Mouse (Mus musculus) retina, adult 2 months (tissue): ENCODE measurements around the gene Ly9.

ENCODE experiments used
- DNase-seq: peaks from one replicate; pipeline ENCODE4 v3.0.0-alpha.2; 2012; ENCODE audit warnings: low read depth, low spot score

The Ly9 gene

DNA sequence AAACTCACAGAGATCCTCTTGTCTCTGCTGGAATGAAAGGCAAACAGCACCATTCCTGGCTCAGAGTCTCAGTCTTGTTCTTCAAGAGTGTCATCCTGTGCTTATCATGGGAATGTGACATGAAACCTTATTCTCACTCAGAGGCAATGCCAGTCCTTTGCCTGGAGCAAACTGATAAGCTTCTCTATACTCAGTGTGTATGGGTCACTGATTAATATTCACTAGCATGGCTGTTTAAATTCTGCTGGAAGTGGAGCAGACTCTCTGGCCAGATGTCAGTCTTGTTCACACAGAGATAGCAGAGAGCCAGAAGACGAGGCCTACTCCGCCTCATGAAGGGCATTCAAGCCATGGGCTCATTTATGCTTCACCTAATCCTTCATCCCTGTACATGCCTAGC is 22.6 kb downstream of the Ly9 start:
- no peak for DNase-seq

DNA sequence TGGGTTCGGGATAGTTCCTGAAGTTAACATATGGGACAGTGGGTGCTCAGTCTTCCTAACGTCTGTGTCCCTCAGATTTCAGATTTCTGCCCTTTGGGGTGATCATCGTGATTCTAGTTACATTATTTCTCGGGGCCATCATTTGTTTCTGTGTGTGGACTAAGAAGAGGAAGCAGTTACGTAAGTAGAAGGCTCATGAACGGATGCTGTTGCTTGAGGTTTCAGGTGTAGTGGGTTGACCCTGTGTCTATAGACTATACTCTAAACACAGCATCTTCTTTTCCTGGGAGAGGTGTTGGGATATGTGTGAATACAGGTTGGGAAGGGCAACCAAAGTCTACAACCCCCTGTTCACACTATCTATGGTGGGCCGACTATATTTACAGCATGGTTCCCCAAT is 30.0 kb downstream of the Ly9 start:
- DNase-seq: no peak

DNA sequence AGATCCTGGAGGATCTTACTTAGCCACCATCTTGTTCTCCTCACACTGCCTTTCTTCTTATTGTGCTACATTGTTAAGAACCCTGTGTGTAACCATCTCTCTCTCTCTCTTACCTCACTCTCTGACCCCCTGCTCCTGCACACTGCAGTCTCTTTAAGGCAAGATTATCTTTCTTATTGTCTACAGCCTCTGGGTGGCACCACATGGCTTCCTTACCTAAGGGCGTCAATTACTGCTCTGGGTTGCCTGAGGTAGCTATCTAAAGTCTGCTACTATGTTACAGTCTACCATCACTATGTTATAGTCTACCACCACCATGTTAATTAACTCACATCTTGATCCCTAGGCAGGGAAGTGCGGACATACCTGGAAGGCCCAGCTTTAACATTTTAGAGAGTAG is 38.8 kb downstream of the Ly9 start:
- DNase-seq: no peak

DNA sequence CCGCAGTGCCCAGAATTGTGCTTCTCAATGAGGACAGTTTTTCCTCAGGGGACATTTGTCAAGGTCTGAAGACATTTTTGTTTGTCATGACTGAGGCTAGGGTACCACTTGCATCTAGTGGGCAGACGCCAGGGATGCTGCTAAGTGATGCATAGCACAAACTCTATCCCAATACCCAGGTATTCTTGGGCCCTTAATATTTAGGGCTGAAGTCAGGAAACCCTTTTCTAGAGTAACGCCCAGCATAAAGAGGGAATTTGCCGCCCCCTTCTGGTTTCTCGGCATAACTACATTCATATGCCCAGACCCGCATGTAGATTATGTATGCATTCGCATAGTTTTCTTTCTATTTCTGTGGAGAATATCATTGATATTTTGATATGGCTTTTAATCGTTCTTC is 40.4 kb downstream of the Ly9 start:
- DNase-seq: peak; percentile 15

DNA sequence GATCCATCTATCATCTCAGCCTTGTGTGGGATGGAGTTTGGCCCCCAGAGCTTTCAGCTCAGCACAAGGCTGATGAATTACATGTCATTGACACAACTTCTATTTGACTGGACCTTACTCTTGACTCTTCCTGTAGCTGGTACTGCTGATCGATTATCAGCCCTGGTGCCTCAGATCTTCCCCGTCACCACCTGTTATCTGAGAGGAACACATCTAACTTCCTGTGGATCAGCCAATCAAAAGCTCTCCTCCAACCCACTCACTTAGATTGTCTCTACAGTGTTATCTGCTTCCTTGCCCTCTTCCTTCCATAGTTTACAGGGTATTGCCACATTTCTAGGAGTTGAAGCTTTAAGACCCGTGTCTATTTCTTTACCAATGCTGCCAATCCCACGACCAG is 41.3 kb downstream of the Ly9 start:
- no peak for DNase-seq

DNA sequence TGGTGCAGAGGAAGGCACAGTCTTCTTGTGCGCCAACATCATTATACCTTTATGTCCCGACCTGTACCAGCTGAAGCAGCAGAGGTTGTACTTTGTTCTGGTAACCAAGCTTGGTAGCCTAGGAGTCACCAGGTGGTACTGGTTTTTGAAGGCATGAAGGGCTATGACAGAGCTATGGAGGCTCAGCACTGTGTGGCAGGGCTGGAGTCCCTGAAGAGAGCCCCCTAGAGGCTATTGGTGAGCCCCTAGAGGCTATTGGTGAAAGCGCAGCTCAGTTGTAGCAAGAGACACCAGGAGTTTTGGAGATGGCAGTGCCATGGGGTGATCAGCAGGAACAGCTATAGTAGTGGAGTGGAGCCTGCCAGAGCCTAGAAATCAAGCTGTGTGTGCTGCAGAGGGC is 43.0 kb downstream of the Ly9 start:
- no peak for DNase-seq

DNA sequence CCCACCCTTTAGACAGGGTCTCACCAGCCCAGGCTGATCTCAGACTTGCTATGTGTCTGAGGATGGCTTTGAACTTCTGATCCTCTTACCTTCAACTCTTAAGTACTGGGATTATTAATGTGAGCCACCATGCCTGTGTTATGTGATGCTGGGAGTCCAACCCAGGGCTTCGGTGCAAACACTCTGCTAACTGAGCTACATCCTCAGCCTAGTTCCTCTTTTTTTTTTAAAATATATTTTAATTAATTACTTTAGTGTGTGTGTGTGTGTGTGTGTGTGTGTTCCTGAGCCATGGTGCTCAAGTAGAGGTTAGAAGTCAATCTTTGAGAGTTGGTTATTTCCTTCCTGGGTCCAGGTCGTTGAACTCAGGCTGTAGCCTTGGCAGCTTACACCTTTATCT is 44.2 kb downstream of the Ly9 start:
- no peak for DNase-seq

DNA sequence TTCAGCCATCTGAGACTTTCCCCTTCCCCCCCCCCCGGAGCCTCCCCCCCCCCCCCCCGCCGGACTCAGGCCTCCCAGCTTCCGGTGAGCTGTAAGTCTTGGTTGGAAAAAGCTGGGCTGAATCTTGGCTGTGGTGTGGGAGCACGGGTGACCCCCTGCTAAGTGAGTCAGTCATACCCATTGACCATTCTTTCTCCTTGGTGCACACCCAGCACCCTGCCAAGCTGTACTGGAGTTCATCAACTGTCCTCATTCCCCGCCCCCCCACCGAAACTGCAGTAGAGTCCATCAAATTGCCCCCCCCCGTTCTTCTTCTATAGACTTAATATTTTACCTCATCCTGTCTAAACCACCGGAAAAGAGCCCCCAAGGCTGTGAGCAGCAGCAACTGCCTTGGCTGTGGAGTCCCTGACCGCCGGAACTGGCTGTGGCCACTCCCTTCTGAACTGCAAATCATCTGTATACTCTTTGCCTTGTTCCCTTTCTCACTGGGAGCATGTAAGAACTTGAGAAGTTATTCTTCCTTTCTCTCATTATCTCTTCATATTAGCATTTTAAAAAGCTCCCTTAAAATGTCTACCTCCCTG is 45.5 kb downstream of the Ly9 start:
- DNase-seq: no peak

DNA sequence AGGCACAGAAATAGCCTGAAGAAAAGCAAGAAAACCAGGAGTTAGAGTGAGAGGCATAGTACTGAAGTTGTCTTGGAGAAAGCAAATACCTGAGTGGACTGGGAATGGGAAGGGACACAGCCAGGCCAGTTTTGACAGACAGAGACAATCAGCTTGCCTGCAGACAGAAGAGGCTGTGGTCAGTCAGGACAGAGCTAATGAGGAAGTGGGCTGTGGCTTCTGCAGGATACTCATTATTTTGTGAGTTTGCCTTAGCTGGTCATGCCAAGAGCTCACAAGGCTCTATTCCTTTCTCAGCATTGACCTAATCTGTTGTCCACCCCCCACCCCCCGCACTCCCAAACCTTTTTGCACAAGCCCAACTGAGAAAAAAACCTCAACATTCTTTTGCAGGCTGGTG is 46.0 kb downstream of the Ly9 start:
- DNase-seq: no peak

DNA sequence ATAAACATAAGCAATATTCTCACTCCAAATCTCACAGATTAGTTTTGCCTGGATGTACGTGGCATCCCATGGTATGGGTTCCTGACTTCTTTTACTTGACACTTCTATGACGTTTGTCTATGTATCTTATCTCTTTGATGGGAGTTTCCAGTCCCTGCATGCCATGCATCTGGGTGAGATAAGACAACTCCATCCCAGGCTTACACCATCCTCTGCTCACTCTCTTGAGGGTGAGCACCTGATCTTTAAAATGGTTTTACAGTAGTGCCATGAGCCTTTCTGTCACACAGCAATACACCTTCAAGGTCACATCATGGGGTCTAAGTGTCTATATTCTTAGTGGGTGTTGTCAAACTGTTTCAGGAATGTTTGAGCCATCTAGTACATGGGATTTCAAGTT is 46.9 kb downstream of the Ly9 start:
- no peak for DNase-seq

DNA sequence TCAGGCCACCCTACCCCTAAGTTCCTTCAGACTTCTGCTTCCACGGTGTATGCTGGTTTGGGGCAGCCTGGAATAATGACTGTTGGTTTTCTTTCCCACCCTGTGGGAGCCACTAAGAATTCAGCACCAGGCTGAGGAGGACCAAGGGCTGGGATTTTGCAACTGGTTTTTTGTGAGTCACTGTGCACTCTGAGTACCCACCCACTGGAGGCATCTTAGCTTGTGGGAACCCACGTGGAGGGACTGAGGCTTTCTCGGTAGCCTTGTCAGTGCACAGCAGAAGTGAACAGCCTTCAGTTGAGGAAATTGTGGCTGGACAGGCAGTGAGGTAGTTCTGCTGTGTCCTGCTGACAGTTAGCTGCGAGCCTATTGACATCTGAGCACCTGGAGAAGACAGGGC is 48.3 kb downstream of the Ly9 start, which contains the start of gene Cd244a:
TSS of gene Cd244a (plus strand) at position 296 of the 400 bp plus-strand sequence.
- DNase-seq: no peak

DNA sequence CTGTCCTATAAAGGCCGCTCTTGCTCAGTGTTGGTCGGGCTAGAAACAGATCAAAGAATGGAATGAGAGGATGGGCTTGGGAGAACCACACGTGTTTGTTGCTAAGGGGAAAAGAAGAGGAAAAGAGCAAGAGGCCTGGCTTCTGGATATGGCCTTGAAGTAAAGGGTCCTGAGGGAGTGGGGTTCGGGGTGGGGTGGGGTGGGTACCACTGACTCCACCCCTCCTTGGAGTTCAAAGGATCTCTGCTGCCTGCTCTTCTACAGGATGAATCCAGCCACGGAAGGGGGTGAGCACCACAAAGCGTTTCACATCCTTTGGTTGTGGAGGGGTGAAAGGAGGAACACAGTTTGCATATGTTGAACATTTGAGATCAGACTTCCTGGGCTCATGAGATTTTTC is 48.8 kb downstream of the Ly9 start:
- DNase-seq: no peak

DNA sequence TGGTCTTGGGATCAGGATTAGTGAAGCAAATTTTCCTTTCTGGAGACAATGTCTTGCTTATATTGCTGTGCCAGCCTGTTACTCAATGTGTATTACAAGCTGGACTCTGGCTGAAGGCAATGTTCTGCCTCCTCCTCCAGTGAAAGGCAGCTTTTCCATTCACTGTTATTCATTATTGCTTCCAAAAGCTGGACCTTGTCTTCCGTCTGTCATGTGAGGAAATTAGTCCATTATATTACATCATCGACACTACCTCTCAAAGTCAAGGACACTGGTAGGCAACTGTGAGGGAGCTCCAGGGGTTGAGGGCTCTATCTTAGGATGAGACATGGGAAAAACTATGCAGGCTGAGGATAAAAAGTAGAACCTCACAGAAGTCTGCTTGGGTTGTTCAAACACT is 50.8 kb downstream of the Ly9 start:
- no peak for DNase-seq

DNA sequence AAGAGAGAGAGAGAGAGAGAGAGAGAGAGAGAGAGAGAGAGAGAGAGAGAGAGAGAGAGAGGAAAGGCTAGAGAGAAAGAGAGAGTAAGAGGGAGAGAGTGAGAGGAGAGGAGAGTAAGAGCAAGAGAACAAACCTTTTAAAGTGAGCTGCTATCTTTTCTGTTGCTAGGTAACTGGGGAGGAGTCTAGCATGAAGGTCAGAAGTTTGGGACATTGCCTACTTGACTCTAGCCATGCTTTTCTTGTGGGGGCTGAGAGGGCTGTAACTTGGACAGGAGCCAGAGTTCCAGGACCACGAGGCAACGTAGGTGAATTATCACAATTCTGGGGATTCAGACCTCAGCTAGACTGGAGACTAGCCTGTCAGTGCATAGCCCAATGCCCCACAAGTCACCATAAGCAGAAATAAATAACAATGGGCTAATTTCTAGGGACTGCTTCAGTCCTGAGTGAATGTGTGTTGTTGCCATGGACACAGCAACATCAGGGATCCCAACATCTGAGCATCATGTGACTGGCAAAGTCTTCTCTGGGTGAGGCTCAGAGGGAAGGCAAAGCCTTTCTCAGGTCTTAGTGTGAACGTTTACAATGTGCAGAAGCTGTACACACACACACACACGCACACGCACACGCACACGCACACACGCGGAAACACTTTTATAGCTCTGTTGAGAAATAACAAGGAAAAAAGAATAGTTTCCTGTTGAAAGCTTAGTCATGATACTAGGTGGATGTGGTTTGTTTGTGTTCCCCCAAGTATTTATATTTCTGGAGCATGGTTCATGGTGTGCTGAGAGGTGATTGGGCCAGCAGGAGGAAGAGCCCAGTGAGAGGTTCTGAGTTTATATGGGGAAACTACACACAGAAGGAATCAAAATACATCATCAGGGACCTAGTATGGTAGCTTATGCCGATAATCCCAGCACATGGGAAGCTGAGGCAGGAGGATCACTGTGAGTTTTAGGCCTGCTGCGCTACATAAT is 53.6 kb downstream of the Ly9 start:
- DNase-seq: no peak

DNA sequence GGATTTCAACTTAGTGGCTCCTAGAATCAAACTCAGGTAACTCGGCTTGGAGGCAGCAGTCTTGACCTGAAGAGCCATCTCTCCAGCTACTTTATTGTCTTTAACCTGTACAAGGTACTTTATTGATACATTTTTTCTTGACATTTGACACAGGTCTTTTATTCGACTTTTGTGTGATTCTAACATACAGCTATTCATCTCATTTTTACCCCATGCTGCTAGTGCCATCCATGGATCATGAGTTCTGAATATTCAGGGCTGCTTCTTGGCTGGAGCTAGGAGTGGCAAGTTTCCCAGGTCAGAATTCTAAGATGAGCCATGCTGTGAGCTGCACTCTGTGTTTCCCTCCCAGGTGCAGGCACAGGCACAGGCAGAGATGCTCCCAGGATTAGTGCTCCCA is 55.0 kb downstream of the Ly9 start:
- no peak for DNase-seq

DNA sequence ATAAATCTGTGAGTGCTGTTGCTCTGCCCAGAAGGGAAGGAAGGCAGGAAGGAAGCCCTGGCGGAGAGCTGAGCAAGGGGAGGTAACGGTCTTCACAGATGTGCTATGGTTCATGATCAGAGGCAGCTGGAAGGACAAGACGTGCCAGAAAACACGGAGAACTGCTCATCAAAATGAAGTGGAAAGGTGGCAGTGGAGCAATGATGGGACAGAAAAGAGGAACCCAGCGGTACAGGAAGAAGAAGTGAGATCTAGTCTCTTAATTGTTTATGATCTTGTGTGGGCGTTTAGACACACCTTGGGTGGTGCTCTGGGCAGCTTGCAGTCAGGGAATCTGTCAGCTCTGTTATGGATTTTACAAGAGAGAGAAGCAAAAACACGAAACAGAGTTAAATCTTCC is 55.9 kb downstream of the Ly9 start:
- DNase-seq: no peak

DNA sequence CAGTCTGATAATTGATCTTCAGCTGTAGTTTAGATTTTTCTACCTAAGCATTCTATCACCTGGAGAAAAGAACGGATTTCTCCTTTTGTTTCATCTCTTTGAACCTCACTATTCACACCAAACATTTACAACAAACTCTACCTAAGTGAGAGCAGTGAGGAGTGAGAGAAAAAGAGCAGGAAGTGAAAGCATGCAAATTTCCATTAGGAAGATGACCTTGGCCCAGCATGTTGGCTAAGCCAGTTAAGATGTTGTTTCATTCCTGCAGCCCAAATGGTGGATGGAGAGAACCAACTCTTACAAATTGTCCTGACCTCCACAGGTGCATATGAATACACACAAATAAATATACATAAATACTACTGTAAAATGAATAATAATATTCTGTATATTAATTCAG is 66.5 kb downstream of the Ly9 start:
- DNase-seq: no peak
